Mouse (Mus musculus): ENCODE data around the gene Lmx1b.

DNA sequence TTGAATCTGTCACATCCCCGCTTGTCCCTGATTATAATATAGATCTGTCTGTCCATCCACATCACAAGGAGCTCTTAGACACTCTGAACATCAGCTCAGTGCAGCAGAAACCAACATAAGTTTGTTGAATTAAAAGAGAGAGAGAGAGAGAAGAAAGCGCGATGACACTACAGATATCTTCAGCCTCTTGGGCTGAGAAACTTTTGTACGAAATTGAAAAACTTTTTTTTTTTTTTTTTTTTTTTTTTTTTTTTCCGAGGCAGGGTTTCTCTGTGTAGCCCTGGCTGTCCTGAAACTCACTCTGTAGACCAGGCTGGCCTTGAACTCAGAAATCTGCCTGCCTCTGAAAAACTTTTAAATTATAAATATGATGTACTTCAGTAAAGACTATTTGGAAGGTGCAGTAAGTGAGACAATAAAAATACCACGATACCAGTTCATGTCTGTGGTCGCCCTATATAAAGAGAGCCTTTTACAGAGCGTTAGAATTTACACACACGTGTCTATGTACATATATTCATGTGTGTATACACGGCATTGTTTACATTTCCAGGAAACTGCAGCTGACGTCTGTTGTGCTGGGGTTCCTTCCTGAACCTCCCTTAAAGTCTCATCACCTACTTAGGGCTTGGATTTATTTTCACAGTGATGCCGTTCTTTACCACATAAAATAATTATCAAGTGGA lies 18.4 kb upstream of the Lmx1b start:
- TF ChIP-seq CTCF (IDR thresholded peaks at IDR 0.05; ENCODE audit: insufficient read depth, low read length), result no peak
- TF ChIP-seq POLR2A (IDR thresholded peaks at IDR 0.05; ENCODE audit: borderline replicate concordance, extremely low read depth, low read depth, low read length), result no peak
